Mouse (Mus musculus) left cerebral cortex, postnatal 25 days (tissue): ENCODE measurements around the gene Mrtfb. TPM values are rescaled to one million over a fixed set of nuclear protein-coding genes. Genes with fewer than 3 reads are reported as not detected.
"Not testable (repeated sequence)": the region's sequence is repeated elsewhere in the genome, so short reads cannot be mapped to it uniquely, and the experiment has no call there.

Source experiments
- DNase-seq, 2 experiments: peaks; one replicate each; pipeline ENCODE4 v3.0.0; 2022; ENCODE audit warnings: low spot score in 2 of 2, mixed read lengths in 1 of 2
- intact Hi-C: fragments of 180-260 bp; cut with DNase I; formaldehyde crosslinking; loops from one replicate; pipeline ENCODE4 v1.15.1; 2025
- total RNA-seq, 2 experiments: library from RNA; stranded (reverse); gene quantifications; 2 replicates each; pipeline ENCODE4 v1.2.3; 2021

Mrtfb gene
- total RNA-seq, 2 experiments from 2014 or later, result 182 to 185 TPM

GRCm38 (mm10) chr16:13336503-13337230 lies 80.4 kb downstream of the Mrtfb start:
- DNase-seq, result no peak
- intact Hi-C loops, result no loop called here

GRCm38 (mm10) chr16:13338094-13338493 lies 81.8 kb downstream of the Mrtfb start:
- intact Hi-C loops, result no loop called here
- DNase-seq, result no peak

GRCm38 (mm10) chr16:13339433-13339832 lies 83.2 kb downstream of the Mrtfb start:
- intact Hi-C loops, result no loop called here
- DNase-seq, result peak in 1 of 2 experiments; percentile 78

- intact Hi-C loops, DNase-seq: not testable (repeated sequence)
These were observed 89.5 kb downstream of the Mrtfb start for GRCm38 (mm10) chr16:13345822-13346221.

- no peak for DNase-seq
- intact Hi-C loops, result no loop called here
These were observed 94.4 kb downstream of the Mrtfb start for GRCm38 (mm10) chr16:13350729-13351128.

GRCm38 (mm10) chr16:13351268-13351667 lies 95.0 kb downstream of the Mrtfb start:
- intact Hi-C loops, result no loop called here
- DNase-seq, result no peak

- intact Hi-C loops, result no loop called here
- DNase-seq, result no peak
These were observed 97.6 kb downstream of the Mrtfb start for GRCm38 (mm10) chr16:13353927-13354326.

- intact Hi-C loops, result no loop called here
These were observed 98.2 kb downstream of the Mrtfb start for GRCm38 (mm10) chr16:13354431-13354830.

GRCm38 (mm10) chr16:13357806-13358679 lies 101.8 kb downstream of the Mrtfb start:
- intact Hi-C loops, result loop anchor here (1.0 to 2.0 kb wide), 3 partner anchors 101 to 198 kb away; partner anchors contain the start of gene Mrtfb
- peak; percentile 83 to 95 for DNase-seq

More at GRCm38 (mm10) chr16:13354431-13354830, 98.2 kb downstream of the Mrtfb start:
- DNase-seq, result no peak

GRCm38 (mm10) chr16:13358741-13359140 lies 102.5 kb downstream of the Mrtfb start:
- no peak for DNase-seq
- intact Hi-C loops, result loop anchor here (1.0 to 2.0 kb wide), 3 partner anchors 102 to 198 kb away; partner anchors contain the start of gene Mrtfb

GRCm38 (mm10) chr16:13359405-13359858 lies 103.2 kb downstream of the Mrtfb start:
- DNase-seq, result peak in 1 of 2 experiments; percentile 49
- intact Hi-C loops, result loop anchor here (2.0 kb wide), 1 partner anchor 103 kb away; the partner anchor contains the start of gene Mrtfb

- DNase-seq, result no peak
- intact Hi-C loops, result no loop called here
These were observed 103.9 kb downstream of the Mrtfb start for GRCm38 (mm10) chr16:13360208-13360607.

- DNase-seq, result no peak
- intact Hi-C loops, result no loop called here
These were observed 104.6 kb downstream of the Mrtfb start for GRCm38 (mm10) chr16:13360835-13361234.

GRCm38 (mm10) chr16:13363141-13363540 lies 106.9 kb downstream of the Mrtfb start:
- intact Hi-C loops, result no loop called here
- no peak for DNase-seq

GRCm38 (mm10) chr16:13364145-13364544 lies 107.9 kb downstream of the Mrtfb start:
- no peak for DNase-seq
- intact Hi-C loops, result no loop called here

GRCm38 (mm10) chr16:13366256-13366655 lies 110.0 kb downstream of the Mrtfb start:
- intact Hi-C loops, result no loop called here
- DNase-seq, result no peak

- peak; percentile 59 to 88 for DNase-seq
- intact Hi-C loops, result no loop called here
These were observed 110.7 kb downstream of the Mrtfb start for GRCm38 (mm10) chr16:13366802-13367465.

- intact Hi-C loops, result no loop called here
- no peak for DNase-seq
These were observed 111.2 kb downstream of the Mrtfb start for GRCm38 (mm10) chr16:13367466-13367856.

GRCm38 (mm10) chr16:13368645-13369044 lies 112.4 kb downstream of the Mrtfb start:
- intact Hi-C loops, result no loop called here
- DNase-seq, result no peak
